Mouse (Mus musculus) lung, embryonic 14.5 days (tissue): ENCODE measurements around the gene Ifit1bl1. TPM values are rescaled to one million over a fixed set of nuclear protein-coding genes. Genes with fewer than 3 reads are reported as not detected.
"Not testable (repeated sequence)": the region's sequence is repeated elsewhere in the genome, so short reads cannot be mapped to it uniquely, and the experiment has no call there.

Source experiments
- ATAC-seq: fragments of 200-750 bp; cut with Nextera tagmentation; 2 replicates; pipeline ENCODE4 v1.8.0; 2017; ENCODE audit warnings: mild to moderate bottlenecking, moderate TSS enrichment, moderate library complexity; ENCODE audit not compliant: insufficient read depth
- DNase-seq: peaks from one replicate; pipeline ENCODE4 v3.0.0-alpha.2; 2015
- H3K27ac ChIP-seq: fragments of 300-500 bp; sonication (generic); 2 replicates; pipeline ENCODE4 v1.5.1; 2014; ENCODE audit warnings: low read depth, mild to moderate bottlenecking, moderate library complexity
- H3K27me3 ChIP-seq: fragments of 300-500 bp; sonication (generic); 2 replicates; pipeline ENCODE4 v1.6.1; 2014; ENCODE audit warnings: low read length, control low read depth; ENCODE audit not compliant: insufficient read depth
- H3K36me3 ChIP-seq: fragments of 300-500 bp; sonication (generic); 2 replicates; pipeline ENCODE4 v1.6.1; 2014; ENCODE audit warnings: control low read depth; ENCODE audit not compliant: insufficient read depth
- H3K4me1 ChIP-seq: fragments of 300-500 bp; sonication (generic); 2 replicates; pipeline ENCODE4 v1.6.1; 2014; ENCODE audit warnings: antibody characterized with exemption, control low read depth; ENCODE audit not compliant: insufficient read depth
- H3K4me2 ChIP-seq: fragments of 300-500 bp; sonication (generic); 2 replicates; pipeline ENCODE4 v1.6.1; 2014; ENCODE audit warnings: mild to moderate bottlenecking
- H3K4me3 ChIP-seq: fragments of 300-500 bp; sonication (generic); 2 replicates; pipeline ENCODE4 v1.5.1; 2014; ENCODE audit warnings: low read depth, low read length
- H3K9ac ChIP-seq: fragments of 300-500 bp; sonication (generic); 2 replicates; pipeline ENCODE4 v1.6.1; 2014
- H3K9me3 ChIP-seq: fragments of 300-500 bp; sonication (generic); 2 replicates; pipeline ENCODE4 v1.6.1; 2016; ENCODE audit warnings: low read depth, low read length, control low read depth
- CTCF ChIP-seq: IDR thresholded peaks from 2 replicates; pipeline ENCODE4 v1.5.1; 2016; ENCODE audit warnings: antibody characterized with exemption, low read depth
- WGBS: fragments of 180-500 bp; shearing (Covaris S2); extraction: QIAGEN DNeasy Blood & Tissue Kit; methylation state at CpG from one replicate; pipeline ENCODE4 v1.1.7; 2014; 5-methylcytosine and 5-hydroxymethylcytosine counted together
- polyA plus RNA-seq: library from polyadenylated mRNA; unstranded; fragments of >200 nt; fragmentation: Nextera tagmentation; extraction: Ambion mirVana; gene quantifications from 2 replicates; pipeline ENCODE4 v1.2.1, GENCODE M21; 2014

Gene Ifit1bl1
- polyA plus RNA-seq, result 0.18 and 0.49 TPM in 2 replicates

DNA sequence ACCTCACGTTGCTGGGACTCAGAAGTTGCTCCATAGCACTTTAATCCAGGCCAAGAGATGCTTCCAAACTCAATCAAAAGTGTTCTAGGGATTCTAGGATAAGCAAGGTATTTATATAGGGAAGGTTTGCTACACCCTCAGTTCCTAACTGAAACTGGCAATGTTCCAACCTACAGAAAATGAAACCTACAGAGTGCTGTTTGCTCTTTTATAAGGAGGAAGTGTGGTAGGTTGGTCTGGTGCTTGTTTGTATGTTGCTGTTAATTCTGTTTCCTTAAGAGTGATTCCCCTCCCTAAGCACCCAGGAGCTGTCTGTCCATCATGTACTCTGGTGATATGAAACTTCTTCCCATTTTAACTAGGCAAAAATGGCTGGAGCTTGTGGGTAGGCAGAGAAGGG lies at the start of gene Ifit1bl1:
Gene Ifit1bl1, minus strand, starts transcription at position 69 of the 400 bp plus-strand sequence.
- not testable (repeated sequence) for H3K4me2 ChIP-seq, H3K9ac ChIP-seq, H3K9me3 ChIP-seq, H3K4me1 ChIP-seq, H3K27ac ChIP-seq, H3K27me3 ChIP-seq, H3K4me3 ChIP-seq, ATAC-seq, H3K36me3 ChIP-seq
- 37% methylated on average over 1 of the region's 1 CpGs for WGBS
- DNase-seq, result peak; percentile 57

- ATAC-seq (no peak), DNase-seq (no peak)
- Histone ChIP-seq H3K9me3 (no peaks in the 10 kb centered on the region), H3K4me2 (no peak overlapping the region), H3K27me3 (no peaks in the 10 kb centered on the region), H3K9ac (no peak overlapping the region), H3K36me3 (no peaks in the 10 kb centered on the region), H3K27ac (no peak overlapping the region), H3K4me3 (no peak overlapping the region), H3K4me1 (no peaks in the 10 kb centered on the region)
- no peak for TF ChIP-seq CTCF
- 70% methylated on average over 6 of the region's 6 CpGs for WGBS
Observed at GRCm38 (mm10) chr19:34650997-34651396, 49.2 kb upstream of the Ifit1bl1 start.

- no peak for TF ChIP-seq CTCF
- H3K27me3 ChIP-seq, result no peaks in the 10 kb centered on the region
- H3K4me1 ChIP-seq, result no peaks in the 10 kb centered on the region
- H3K9me3 ChIP-seq, result no peaks in the 10 kb centered on the region
- no peak overlapping the region for H3K4me3 ChIP-seq
- H3K36me3 ChIP-seq, result no peaks in the 10 kb centered on the region
- H3K27ac ChIP-seq, result no peak overlapping the region
- no peak overlapping the region for H3K9ac ChIP-seq
- H3K4me2 ChIP-seq, result no peak overlapping the region
- 82% methylated on average over 3 of the region's 3 CpGs for WGBS
- DNase-seq, result no peak
- no peak for ATAC-seq
Observed at GRCm38 (mm10) chr19:34650276-34650675, 48.5 kb upstream of the Ifit1bl1 start.

- H3K27me3 ChIP-seq, DNase-seq, H3K36me3 ChIP-seq, H3K4me1 ChIP-seq, H3K4me3 ChIP-seq, H3K27ac ChIP-seq, H3K9me3 ChIP-seq, H3K4me2 ChIP-seq, ATAC-seq, H3K9ac ChIP-seq: not testable (repeated sequence)
- 82% methylated on average over 7 of the region's 8 CpGs for WGBS
Observed at GRCm38 (mm10) chr19:34647630-34648029, 45.9 kb upstream of the Ifit1bl1 start.

DNA sequence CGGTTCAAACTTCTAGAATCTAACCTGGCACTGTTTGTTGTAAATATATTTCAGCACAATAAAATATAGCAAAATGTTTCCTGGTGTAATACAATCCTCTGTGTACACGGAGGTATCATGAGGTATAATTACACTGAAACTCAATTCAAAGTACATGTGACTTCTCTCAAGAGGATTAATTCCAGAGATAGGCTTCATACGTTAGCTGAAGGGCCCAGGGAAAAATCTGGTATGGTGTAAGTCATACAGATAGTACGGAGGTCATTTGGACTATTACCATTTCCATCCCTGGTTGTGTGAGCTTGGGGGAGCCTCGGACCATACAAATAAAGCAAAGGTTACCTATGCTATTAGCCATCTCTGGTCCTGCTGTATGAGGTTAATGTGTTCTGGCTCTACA lies 40.9 kb upstream of the Ifit1bl1 start:
- DNase-seq, result no peak
- Histone ChIP-seq H3K4me1 (no peaks in the 10 kb centered on the region), H3K36me3 (no peaks in the 10 kb centered on the region), H3K4me2 (no peak overlapping the region), H3K27me3 (no peaks in the 10 kb centered on the region), H3K9me3 (no peaks in the 10 kb centered on the region), H3K9ac (no peak overlapping the region), H3K4me3 (no peak overlapping the region), H3K27ac (no peak overlapping the region)
- 71% methylated on average over 5 of the region's 5 CpGs for WGBS
- no peak for TF ChIP-seq CTCF
- no peak for ATAC-seq

DNA sequence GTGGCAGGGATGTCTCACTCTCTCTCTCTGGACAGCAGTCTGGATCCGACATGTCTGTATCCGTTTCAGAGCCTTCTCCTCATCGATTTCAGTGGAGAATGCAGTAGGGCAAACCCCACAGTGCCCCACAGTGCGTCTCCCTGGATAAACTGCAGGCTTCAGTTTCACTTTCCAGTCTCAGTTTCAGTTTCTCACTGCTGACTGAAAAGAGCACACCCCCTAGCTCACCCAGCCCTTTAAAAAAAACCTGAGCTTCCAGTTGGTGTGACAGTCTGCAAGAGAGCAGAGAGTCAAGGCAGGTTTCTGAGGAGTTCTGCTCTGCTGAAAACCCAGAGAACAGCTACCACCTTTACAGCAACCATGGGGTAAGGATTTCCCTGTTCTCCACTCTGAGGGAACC lies 38.9 kb upstream of the Ifit1bl1 start, which contains the start of the genes Ifit1bl2 and Ifit1:
Gene Ifit1bl2, minus strand, starts transcription at position 121 of the 400 bp plus-strand sequence.
Gene Ifit1, plus strand, starts transcription at position 249 of the 400 bp plus-strand sequence.
- WGBS, result 40% methylated on average over 4 of the region's 4 CpGs
- ATAC-seq, result no peak
- Histone ChIP-seq H3K4me2 (peak within 1 kb of the TSS; percentile 35; the same call in 1 of the 2 replicates), H3K9me3 (no peaks in the 10 kb centered on the region), H3K27me3 (no peaks in the 10 kb centered on the region), H3K27ac (no peak within 1 kb of the TSS), H3K4me1 (no peaks in the 10 kb centered on the region), H3K4me3 (no peak within 1 kb of the TSS), H3K9ac (no peak within 1 kb of the TSS), H3K36me3 (no peaks in the 10 kb centered on the region)
- TF ChIP-seq CTCF, result no peak
- DNase-seq, result peak; percentile 17

- H3K9me3 ChIP-seq, result no peaks in the 10 kb centered on the region
- no peak overlapping the region for H3K4me3 ChIP-seq
- peak; percentile 85 for TF ChIP-seq CTCF
- peak; percentile 74; the same call in 1 of the 2 replicates for ATAC-seq
- no peak overlapping the region for H3K4me2 ChIP-seq
- no peaks in the 10 kb centered on the region for H3K4me1 ChIP-seq
- DNase-seq, result peak; percentile 85
- no peak overlapping the region for H3K27ac ChIP-seq
- H3K36me3 ChIP-seq, result no peaks in the 10 kb centered on the region
- H3K27me3 ChIP-seq, result no peaks in the 10 kb centered on the region
- no peak overlapping the region for H3K9ac ChIP-seq
- 12% methylated on average over 3 of the region's 3 CpGs for WGBS
Observed at GRCm38 (mm10) chr19:34636933-34637557, 35.3 kb upstream of the Ifit1bl1 start.
